Mouse (Mus musculus) hindbrain, embryonic 16.5 days (tissue): ENCODE measurements around the gene Patj. TPM values are rescaled to one million over a fixed set of nuclear protein-coding genes. Genes with fewer than 3 reads are reported as not detected.

Experiments
- ATAC-seq: fragments of 200-750 bp; cut with Nextera tagmentation; 2 replicates; pipeline ENCODE4 v1.8.0; 2017; ENCODE audit warnings: moderate TSS enrichment, moderate library complexity
- H3K27ac ChIP-seq: fragments of 300-500 bp; sonication (generic); 2 replicates; pipeline ENCODE4 v1.5.1; 2014; ENCODE audit warnings: low read depth, mild to moderate bottlenecking, control low read depth, low read length, moderate library complexity
- H3K27me3 ChIP-seq: fragments of 300-500 bp; sonication (generic); replicated peaks from 2 replicates; pipeline ENCODE4 v1.6.1; 2014; ENCODE audit warnings: low read length; ENCODE audit not compliant: control insufficient read depth, insufficient read depth
- H3K36me3 ChIP-seq: fragments of 300-500 bp; sonication (generic); 2 replicates; pipeline ENCODE4 v1.6.1; 2014; ENCODE audit warnings: mild to moderate bottlenecking, low read length, moderate library complexity, mixed read lengths; ENCODE audit not compliant: control insufficient read depth, insufficient read depth
- H3K4me1 ChIP-seq: fragments of 300-500 bp; sonication (generic); 2 replicates; pipeline ENCODE4 v1.6.1; 2014; ENCODE audit warnings: low read depth, low read length; ENCODE audit not compliant: control insufficient read depth, insufficient read depth
- H3K4me2 ChIP-seq: fragments of 300-500 bp; sonication (generic); 2 replicates; pipeline ENCODE4 v1.6.1; 2014; ENCODE audit warnings: mild to moderate bottlenecking, low read length, control low read depth, moderate library complexity
- H3K4me3 ChIP-seq: fragments of 300-500 bp; sonication (generic); 2 replicates; pipeline ENCODE4 v1.5.1; 2014; ENCODE audit warnings: mild to moderate bottlenecking, low read length, control low read depth, moderate library complexity
- H3K9ac ChIP-seq: fragments of 300-500 bp; sonication (generic); 2 replicates; pipeline ENCODE4 v1.6.1; 2014; ENCODE audit warnings: low read depth, mild to moderate bottlenecking, control low read depth, low read length, moderate library complexity
- H3K9me3 ChIP-seq: fragments of 300-500 bp; sonication (generic); 2 replicates; pipeline ENCODE4 v1.6.1; 2014; ENCODE audit warnings: mild to moderate bottlenecking, low read length, moderate library complexity; ENCODE audit not compliant: control insufficient read depth
- WGBS: fragments of 180-500 bp; shearing (Covaris S2); extraction: QIAGEN DNeasy Blood & Tissue Kit; methylation state at CpG from one replicate; pipeline ENCODE4 v1.1.7; 2014; 5-methylcytosine and 5-hydroxymethylcytosine counted together
- polyA plus RNA-seq: library from polyadenylated mRNA; unstranded; fragments of >200 nt; fragmentation: Nextera tagmentation; extraction: Ambion mirVana; gene quantifications from 2 replicates; pipeline ENCODE4 v1.2.1, GENCODE M21; 2015

Patj gene
- polyA plus RNA-seq, result 8.6 and 8.7 TPM in 2 replicates

- Histone ChIP-seq H3K27me3 (no peaks in the 10 kb centered on the region), H3K4me2 (peak within 1 kb of the TSS; percentile 94), H3K4me3 (peak within 1 kb of the TSS; percentile 94), H3K27ac (peak within 1 kb of the TSS; percentile 89), H3K9ac (peak within 1 kb of the TSS; percentile 99), H3K36me3 (no peaks in the 10 kb centered on the region), H3K9me3 (no peaks in the 10 kb centered on the region), H3K4me1 (peaks cover 4% of the 10 kb centered on the region)
- ATAC-seq, result peak; percentile 92
- WGBS, result 3% methylated on average over 38 of the region's 73 CpGs
These were observed at the start of gene Patj for GRCm38 (mm10) chr4:98395690-98396437. TSS of gene Patj (plus strand) at chr4:98395785.

- ATAC-seq, result no peak
- no peak overlapping the region for H3K27ac ChIP-seq
- no peak overlapping the region for H3K9ac ChIP-seq
- no peaks in the 10 kb centered on the region for H3K27me3 ChIP-seq
- H3K4me1 ChIP-seq, result no peaks in the 10 kb centered on the region
- no peaks in the 10 kb centered on the region for H3K36me3 ChIP-seq
- no peaks in the 10 kb centered on the region for H3K9me3 ChIP-seq
- H3K4me3 ChIP-seq, result no peak overlapping the region
- 80% methylated on average over 5 of the region's 5 CpGs for WGBS
- no peak overlapping the region for H3K4me2 ChIP-seq
These were observed 47.0 kb upstream of the Patj start for GRCm38 (mm10) chr4:98348580-98348979.

DNA sequence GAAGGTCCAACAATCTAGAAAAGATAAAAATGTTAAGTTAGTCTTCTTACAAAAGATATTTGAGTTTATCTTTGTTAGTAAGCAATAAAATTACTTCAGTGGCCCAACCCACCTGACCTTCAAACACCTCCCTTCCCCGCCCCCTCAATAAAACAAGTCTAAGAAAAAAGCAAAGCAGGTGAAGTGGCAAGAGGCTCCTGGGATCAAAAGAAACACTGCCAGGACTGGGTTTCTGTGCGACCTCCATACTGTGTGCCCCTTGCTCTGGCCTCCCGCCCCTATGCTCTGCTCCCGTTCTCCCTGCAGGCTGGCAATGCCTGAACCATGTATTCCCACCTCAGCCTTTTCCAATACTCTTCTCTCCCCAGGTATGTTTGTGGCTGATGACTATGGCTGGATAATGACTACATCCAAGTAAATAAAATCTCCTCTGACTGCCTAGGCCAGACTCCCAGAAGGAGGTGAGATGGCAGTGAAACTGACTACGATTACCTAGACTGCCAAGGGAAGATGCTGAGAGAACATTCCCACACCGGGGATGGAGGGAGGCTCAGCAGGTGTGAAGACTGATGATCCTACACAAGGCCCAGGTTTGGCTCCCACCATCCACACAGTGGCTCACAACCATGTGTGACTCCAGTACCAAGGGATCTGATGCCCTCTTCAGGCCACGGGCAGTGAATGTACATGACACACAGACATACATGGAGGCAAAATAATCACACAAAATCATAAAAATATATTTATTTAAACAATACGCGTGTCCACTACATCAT, 37.4 kb upstream of the Patj start:
- H3K27me3 ChIP-seq, result no peaks in the 10 kb centered on the region
- ATAC-seq, result no peak
- no peak overlapping the region for H3K4me2 ChIP-seq
- H3K9me3 ChIP-seq, result no peaks in the 10 kb centered on the region
- H3K27ac ChIP-seq, result no peak overlapping the region
- no peaks in the 10 kb centered on the region for H3K4me1 ChIP-seq
- H3K9ac ChIP-seq, result no peak overlapping the region
- H3K4me3 ChIP-seq, result no peak overlapping the region
- 92% methylated on average over 9 of the region's 9 CpGs for WGBS
- peaks cover 11% of the 10 kb centered on the region for H3K36me3 ChIP-seq

- Histone ChIP-seq H3K4me2 (no peak overlapping the region), H3K9ac (no peak overlapping the region), H3K9me3 (no peaks in the 10 kb centered on the region), H3K36me3 (peaks cover 6% of the 10 kb centered on the region; the same call in 1 of the 2 replicates), H3K4me3 (no peak overlapping the region), H3K27me3 (no peaks in the 10 kb centered on the region), H3K27ac (no peak overlapping the region), H3K4me1 (no peaks in the 10 kb centered on the region)
- ATAC-seq, result no peak
- 60% methylated on average over 4 of the region's 4 CpGs for WGBS
These were observed 20.2 kb upstream of the Patj start for GRCm38 (mm10) chr4:98375401-98375800.

DNA sequence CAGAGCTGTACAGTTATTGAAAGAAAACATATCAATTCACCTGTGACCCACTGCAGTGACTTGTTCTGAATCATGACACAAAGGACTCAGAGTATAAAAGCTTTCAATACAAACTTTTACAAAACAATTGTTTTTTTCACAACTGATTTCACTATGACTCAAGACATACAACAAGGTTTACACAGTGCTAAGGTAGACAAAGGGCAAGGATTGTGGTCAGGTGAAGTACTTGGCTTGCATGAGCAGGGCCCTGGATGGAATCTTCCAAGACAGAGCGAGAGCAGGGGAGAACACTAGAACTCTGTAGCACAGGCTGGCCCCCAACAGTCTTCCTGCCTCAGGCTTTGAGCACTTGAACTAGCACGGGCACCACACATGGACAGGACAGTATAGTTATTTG, 18.6 kb upstream of the Patj start:
- Histone ChIP-seq H3K27me3 (no peaks in the 10 kb centered on the region), H3K9ac (no peak overlapping the region), H3K9me3 (no peaks in the 10 kb centered on the region), H3K4me2 (no peak overlapping the region), H3K27ac (no peak overlapping the region), H3K36me3 (peaks cover 6% of the 10 kb centered on the region; the same call in 1 of the 2 replicates), H3K4me1 (peaks cover 5% of the 10 kb centered on the region), H3K4me3 (no peak overlapping the region)
- 97% methylated on average over 2 of the region's 2 CpGs for WGBS
- no peak for ATAC-seq

GRCm38 (mm10) chr4:98382716-98383424, 12.7 kb upstream of the Patj start, which contains the start of gene Tm2d1:
TSS of gene Tm2d1 (minus strand) at chr4:98383306.
- peak within 1 kb of the TSS; percentile 68 for H3K27ac ChIP-seq
- peaks cover 8% of the 10 kb centered on the region for H3K4me1 ChIP-seq
- no peaks in the 10 kb centered on the region for H3K27me3 ChIP-seq
- H3K4me3 ChIP-seq, result peak within 1 kb of the TSS; percentile 96
- peak; percentile 97 for ATAC-seq
- under 1% methylated on average over 46 of the region's 46 CpGs for WGBS
- peak within 1 kb of the TSS; percentile 70 for H3K4me2 ChIP-seq
- no peaks in the 10 kb centered on the region for H3K9me3 ChIP-seq
- H3K9ac ChIP-seq, result peak within 1 kb of the TSS; percentile 98
- peaks cover 3% of the 10 kb centered on the region; the same call in 1 of the 2 replicates for H3K36me3 ChIP-seq

DNA sequence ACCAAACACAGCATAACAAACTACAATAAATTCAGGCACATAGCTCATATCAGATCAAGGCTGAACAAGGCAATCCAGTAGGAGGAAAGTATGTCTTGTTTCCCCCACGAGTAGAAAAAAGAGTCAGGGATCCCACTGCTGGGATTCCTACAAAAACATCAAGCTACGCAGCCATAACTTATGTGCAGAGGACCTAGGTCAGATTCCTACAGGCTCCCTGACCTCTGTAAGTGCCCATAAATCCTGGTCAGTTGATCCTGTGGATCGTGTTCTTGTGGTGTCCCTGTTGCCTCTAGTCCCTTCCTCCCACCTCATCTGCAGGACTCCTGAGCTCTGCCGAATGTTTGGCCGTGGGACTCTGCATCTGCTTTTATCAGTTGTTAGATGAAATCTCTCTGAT, 10.5 kb upstream of the Patj start:
- ATAC-seq, result no peak
- WGBS, result 70% methylated on average over 5 of the region's 5 CpGs

DNA sequence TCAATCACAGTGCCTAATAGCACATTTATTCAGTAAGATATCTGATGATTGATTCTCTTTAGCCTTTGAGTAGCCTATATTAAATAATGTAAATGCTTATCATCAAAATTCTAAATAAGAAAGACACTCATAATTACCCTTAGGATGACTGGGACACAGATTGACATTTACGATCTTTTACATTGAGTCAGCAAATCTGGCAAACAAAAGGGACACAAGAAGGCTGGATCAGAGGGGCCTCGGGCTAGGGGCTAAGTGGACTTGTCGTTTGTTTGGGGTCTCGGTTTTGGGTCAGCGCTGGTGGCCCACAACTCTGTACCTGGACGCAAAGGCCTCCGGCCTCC, 267 bp upstream of the Patj start:
- Histone ChIP-seq H3K27ac (peak overlapping the region; percentile 89), H3K4me3 (peak overlapping the region; percentile 94), H3K9ac (peak overlapping the region; percentile 99), H3K9me3 (no peaks in the 10 kb centered on the region), H3K36me3 (no peaks in the 10 kb centered on the region), H3K27me3 (no peaks in the 10 kb centered on the region), H3K4me2 (peak overlapping the region; percentile 94), H3K4me1 (peaks cover 4% of the 10 kb centered on the region)
- no peak for ATAC-seq
- 5% methylated on average over 7 of the region's 7 CpGs for WGBS

More for the DNA sequence above, 10.5 kb upstream of the Patj start:
- no peak overlapping the region for H3K4me3 ChIP-seq
- H3K27me3 ChIP-seq, result no peaks in the 10 kb centered on the region
- H3K36me3 ChIP-seq, result no peaks in the 10 kb centered on the region
- H3K4me1 ChIP-seq, result peaks cover 8% of the 10 kb centered on the region
- no peak overlapping the region for H3K9ac ChIP-seq
- no peak overlapping the region for H3K27ac ChIP-seq
- H3K4me2 ChIP-seq, result no peak overlapping the region
- H3K9me3 ChIP-seq, result no peaks in the 10 kb centered on the region
